Mouse (Mus musculus): Measurements from ENCODE around the gene Pde4d. TPM values are rescaled to one million over a fixed set of nuclear protein-coding genes. Genes with fewer than 3 reads are reported as not detected.
A peak's percentile ranks its signal among the peaks of the same experiment; 100 is the strongest.

The Pde4d gene
- total RNA-seq, 4 experiments from 2014 or later: 68.8 to 86.9 (median 76.0) TPM

DNA sequence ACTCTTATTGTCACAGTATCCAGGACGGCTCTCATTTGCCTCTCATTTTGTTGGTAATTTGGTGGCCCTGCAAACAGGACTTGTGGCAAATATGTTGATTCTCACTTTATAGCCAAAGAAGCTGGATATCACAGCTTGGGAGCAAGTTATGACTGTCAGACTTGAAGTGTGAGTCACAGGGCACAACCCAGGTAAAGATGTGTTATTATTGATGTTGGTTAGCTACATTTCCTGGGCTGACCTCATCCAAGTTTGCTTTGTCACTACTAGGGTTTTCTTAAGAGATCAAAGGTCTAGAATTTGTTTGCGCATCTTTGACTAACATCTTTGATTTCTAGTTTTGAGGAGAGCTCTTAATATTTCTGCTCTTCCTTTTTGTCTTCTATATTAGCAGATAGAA, 1393.2 kb downstream of the Pde4d start:
- no peak for DNase-seq (ENCODE audit: low spot score in 2 of 2)

- no peak for DNase-seq (ENCODE audit: low spot score in 2 of 2)
Measured at GRCm38 (mm10) chr13:109844828-109845227, 1395.1 kb downstream of the Pde4d start.

GRCm38 (mm10) chr13:109863826-109864225, 1414.1 kb downstream of the Pde4d start:
- DNase-seq (ENCODE audit: low spot score in 2 of 2): no peak

DNA sequence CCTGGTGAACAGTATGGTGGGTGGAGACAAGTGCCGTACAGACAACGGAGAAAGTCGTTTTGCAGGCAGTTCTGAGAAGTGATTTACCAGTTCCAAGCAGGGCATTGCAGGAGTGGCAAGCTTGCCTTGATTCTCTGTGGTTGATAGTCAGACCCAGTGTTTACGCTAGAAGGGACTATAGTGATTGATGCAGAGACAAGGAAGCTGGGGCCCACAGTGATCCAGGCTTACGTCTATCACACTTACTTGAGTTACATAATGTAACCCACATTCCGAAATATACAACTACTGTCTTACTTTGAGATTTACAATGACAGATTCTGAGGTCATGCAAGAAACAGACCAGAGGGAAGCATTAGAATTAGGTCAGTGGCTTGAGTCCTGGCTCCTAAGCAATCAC, 1414.6 kb downstream of the Pde4d start:
- no peak for DNase-seq (ENCODE audit: low spot score in 2 of 2)

DNA sequence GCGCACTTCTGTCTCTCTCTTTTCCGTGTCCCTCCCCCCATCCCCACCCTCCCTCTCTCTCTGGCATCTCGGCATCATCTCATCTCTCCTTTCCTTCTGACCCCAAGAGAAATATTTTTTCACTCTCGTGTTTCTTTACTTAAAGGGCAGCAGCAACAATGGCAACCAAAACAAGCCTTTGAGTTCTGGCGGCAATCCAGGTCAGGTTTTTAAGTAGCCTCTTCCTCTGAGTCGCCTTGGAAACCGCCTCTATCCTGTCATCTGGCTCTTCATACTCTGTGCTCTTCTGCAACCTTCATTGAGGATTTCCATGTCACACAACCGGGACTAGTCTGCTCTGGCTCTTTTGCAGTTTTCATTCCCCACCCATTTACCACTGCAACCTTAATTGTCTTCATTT, 1430.6 kb downstream of the Pde4d start:
- no peak for DNase-seq (ENCODE audit: low spot score in 2 of 2)

DNA sequence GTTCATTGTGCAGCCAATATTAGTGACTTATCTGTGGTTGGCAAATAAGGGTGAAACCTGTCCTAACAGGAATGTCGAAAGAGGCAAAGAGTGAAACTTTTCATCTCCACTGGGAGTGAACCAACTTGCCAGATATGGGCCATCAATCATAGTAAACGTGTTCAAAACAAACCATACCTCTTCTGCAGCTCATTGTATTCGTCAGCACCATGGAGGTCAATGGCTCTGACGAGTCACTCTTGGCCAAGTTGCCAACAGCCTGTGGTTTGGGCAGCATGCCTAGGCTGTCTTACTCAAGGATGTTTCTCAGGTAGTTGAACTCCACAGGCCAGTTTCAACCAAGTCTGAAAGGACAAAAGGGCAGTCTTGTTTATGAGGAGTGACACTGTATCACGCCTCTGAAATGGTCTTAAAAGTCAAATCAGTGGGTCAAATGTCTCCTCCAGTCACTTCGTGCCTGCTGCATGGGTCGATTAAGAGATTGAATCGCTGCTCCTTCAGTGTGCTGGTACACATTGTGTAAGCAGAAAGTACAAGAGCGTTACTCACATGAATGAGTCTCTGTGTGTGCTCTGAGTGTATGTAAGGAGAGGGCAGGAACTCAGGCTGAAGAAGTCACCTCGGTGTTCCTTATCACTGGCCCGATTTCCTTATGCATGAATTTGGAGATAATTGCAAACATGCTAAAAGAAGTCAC, 1431.6 kb downstream of the Pde4d start:
- no peak for DNase-seq (ENCODE audit: low spot score in 2 of 2)

GRCm38 (mm10) chr13:109883636-109884035, 1433.9 kb downstream of the Pde4d start:
- DNase-seq (ENCODE audit: low spot score in 2 of 2): no peak

DNA sequence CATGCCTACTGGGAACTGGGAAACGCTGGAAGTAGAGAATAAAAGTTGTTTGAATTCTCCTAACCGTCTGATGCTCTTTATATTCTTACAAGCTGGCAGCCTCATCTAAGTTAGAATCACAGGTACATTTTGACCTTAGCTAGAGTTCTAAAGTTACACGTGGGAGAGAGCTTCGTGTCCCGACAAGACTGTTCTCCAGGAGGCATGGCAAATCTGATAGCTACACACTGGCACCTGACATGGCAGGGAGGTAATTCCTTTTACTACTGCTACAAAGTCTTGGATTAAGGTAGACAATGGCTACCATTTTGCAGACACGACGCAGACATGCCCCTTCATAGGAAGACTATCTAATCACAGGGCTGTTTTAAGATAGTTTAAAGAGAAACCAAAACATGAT, 1435.1 kb downstream of the Pde4d start:
- no peak for DNase-seq (ENCODE audit: low spot score in 2 of 2)

DNA sequence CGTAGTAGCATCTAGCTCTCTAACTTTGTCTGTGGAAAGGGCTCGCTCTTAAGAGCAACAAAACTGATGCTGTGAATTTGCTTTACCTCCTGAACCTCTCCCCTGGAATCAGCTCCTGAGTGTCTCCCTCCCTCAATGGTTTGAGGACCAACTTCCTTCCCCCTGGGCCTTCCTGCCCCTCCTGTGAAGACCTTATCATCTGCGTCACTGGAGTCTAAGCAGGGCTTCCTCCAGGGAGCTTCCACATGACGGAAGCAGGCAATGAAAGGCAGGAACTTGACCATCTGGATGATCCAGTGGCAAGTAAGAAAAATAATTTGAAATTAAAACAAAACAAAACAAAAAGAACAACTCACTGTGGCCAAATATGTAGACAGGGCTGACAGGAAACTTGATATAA, 1438.5 kb downstream of the Pde4d start:
- DNase-seq (ENCODE audit: low spot score in 2 of 2): no peak

DNA sequence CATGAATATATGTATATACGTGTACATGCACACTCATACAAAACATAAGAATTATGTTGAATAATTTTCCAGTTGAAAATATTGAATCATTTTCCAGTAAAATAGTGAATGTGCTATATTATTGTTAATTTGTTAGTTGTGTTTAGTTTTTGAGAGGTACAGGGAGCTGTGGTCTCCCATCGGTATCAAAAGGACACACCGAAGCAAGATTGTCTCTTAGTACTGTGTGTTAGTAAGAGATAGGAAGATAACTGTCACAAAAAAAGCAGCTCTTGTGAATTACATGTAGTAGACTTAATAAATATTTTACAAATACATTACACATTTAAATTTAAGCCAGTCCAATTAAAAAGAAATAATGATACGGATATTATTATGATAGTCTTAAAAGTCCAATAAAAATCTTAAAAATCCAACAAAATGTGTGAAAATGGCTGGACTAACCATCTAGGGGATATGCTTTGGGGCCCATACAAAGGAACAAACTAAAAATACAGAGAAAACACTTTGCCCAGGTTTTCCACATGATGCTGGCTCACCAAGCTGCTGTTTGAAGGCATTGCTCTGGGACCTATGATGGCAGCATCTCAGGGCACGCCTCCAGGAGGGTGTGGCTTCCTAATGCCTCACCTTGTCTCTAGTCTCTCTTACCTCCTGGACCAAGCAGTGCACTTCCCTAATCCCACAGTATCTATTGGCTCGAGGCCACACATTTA, 1441.6 kb downstream of the Pde4d start:
- no peak for DNase-seq (ENCODE audit: low spot score in 2 of 2)

GRCm38 (mm10) chr13:109891910-109892265, 1442.1 kb downstream of the Pde4d start:
- no peak for DNase-seq (ENCODE audit: low spot score in 2 of 2)

- no peak for DNase-seq (ENCODE audit: low spot score in 2 of 2)
Measured at GRCm38 (mm10) chr13:109899442-109900428, 1450.0 kb downstream of the Pde4d start.

DNA sequence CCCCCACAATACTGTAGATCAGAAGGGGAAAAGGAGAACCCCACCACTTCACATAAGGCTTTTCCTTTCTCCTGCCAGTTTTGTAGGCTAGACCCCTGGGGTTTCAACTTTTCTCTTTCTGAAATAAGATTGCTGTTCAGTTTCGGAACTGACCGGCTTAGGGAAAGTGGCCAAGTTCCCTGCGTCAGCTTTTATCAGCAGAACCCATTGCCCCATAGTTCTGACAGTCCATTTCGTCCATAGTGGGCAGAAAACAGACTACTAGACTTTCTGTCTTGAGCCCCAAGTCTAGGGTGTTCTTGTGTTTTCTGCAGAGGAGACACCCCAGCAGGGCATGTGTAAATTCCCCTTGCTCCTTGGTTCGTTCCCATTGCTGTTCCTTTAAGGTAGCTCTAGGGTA, 1452.1 kb downstream of the Pde4d start:
- DNase-seq (ENCODE audit: low spot score in 2 of 2): no peak

DNA sequence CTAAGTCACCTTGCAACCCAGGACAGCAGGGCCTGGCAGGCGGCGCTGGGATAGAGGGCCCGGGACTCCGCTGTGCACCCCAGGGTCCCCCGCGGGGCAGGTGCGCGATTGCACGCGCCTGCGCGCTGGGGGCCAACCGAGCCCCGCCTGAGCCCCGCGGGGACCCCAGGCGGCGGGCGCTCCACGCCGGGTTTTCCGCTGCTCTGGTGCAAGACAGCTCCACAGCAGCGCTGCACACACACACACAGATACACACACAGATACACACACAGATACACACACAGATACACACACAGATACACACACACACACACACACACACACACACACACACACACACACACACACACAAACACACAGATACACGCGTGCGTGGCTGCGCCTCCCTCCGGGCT, 1452.7 kb downstream of the Pde4d start:
- DNase-seq (ENCODE audit: low spot score in 2 of 2): peak in 1 of 2 experiments; percentile 26

GRCm38 (mm10) chr13:109902855-109903763, 1453.4 kb downstream of the Pde4d start:
- peak; percentile 27 to 45 for DNase-seq (ENCODE audit: low spot score in 2 of 2)

GRCm38 (mm10) chr13:109903764-109904510, 1454.2 kb downstream of the Pde4d start:
- DNase-seq (ENCODE audit: low spot score in 2 of 2): no peak

DNA sequence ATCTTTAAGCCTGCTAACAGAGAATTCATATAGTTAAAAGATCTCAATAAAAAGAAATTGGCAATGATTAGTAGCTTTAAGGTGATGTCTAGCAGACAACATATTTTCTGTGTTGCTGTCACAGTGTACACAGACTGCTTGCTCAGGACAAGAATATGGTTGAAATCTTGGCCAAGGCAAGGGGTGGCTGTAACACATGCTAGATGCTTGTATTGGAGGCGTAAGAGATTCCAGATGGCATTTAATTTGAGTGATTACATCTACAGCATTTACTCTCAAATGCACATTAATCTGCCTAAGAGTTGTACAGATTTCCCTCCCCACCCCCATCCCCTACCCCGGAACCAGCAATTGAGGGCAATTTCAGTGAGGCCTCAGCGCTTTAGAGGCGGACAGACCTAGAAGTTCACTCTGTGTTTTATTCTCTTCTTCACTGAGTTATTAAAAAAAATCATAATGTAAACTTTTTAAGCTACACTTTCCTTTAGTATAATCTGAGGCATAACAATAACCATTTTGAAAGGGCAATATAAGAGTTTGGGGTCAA, 1456.7 kb downstream of the Pde4d start:
- DNase-seq (ENCODE audit: low spot score in 2 of 2): no peak

- peak; percentile 40 to 75 for DNase-seq (ENCODE audit: low spot score in 2 of 2)
Measured at GRCm38 (mm10) chr13:109907634-109908033, 1457.9 kb downstream of the Pde4d start.

DNA sequence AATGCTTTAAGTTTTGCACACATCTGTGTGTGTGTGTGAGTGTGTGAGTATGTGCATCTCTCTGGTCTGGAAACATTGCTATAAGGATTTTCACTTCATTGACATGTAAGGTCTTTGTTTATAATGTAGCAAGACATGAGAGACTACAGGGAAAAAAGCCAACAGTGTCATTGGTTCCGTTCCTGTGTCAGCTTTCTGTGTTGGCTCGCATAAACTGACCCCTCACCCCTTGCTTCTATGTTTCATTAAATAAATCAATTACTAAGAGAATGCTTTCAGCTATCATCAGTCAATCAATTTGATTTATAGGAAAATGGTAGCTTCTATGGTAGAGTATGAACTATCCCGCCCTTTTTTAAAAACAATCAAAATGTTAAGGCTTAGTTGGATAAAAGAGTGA, 1458.6 kb downstream of the Pde4d start:
- DNase-seq (ENCODE audit: low spot score in 2 of 2): no peak

GRCm38 (mm10) chr13:109909111-109909510, 1459.4 kb downstream of the Pde4d start:
- DNase-seq (ENCODE audit: low spot score in 2 of 2): no peak
